Mouse (Mus musculus): ENCODE measurements around the gene Nfyb.

- no peak for TF ChIP-seq POLR2A (IDR thresholded peaks at IDR 0.05; ENCODE audit: control insufficient read depth, extremely low read depth, insufficient read depth, low read length, poor library complexity)
- TF ChIP-seq CTCF (IDR thresholded peaks at IDR 0.05; ENCODE audit: borderline replicate concordance, control insufficient read depth, extremely low read depth, insufficient read depth, low read length, poor library complexity): no peak
These were observed 7.7 kb upstream of the Nfyb start for GRCm38 (mm10) chr10:82771595-82772170.
